Mouse (Mus musculus) E14TG2a.4 (cell line): ENCODE data around the gene Lrrc75a.
A peak's percentile ranks its signal among the peaks of the same experiment; 100 is the strongest.

Experiments used
- H3K27me3 ChIP-seq: 2 replicates; pipeline ENCODE4 v1.6.1; 2014; ENCODE audit warnings: low read length, control low read depth; ENCODE audit not compliant: insufficient read depth
- H3K36me3 ChIP-seq: 2 replicates; pipeline ENCODE4 v1.6.1; 2014; ENCODE audit warnings: low read length, control low read depth; ENCODE audit not compliant: insufficient read depth
- H3K4me1 ChIP-seq: replicated peaks from 2 replicates; pipeline ENCODE4 v1.6.1; 2014; ENCODE audit warnings: low read depth, low read length, control low read depth
- H3K4me3 ChIP-seq: replicated peaks from 2 replicates; pipeline ENCODE4 v1.5.1; 2014; ENCODE audit warnings: mild to moderate bottlenecking, low read length
- H3K9me3 ChIP-seq: 2 replicates; pipeline ENCODE4 v1.6.1; 2014; ENCODE audit warnings: low read length, control low read depth
- CTCF ChIP-seq: conservative IDR thresholded peaks from 2 replicates; pipeline ENCODE4 v1.5.1; 2014; ENCODE audit warnings: low read length
- NANOG ChIP-seq: IDR thresholded peaks from 2 replicates; pipeline ENCODE4 v1.6.1; 2014; ENCODE audit warnings: borderline replicate concordance, low read length, mixed read lengths
- POU5F1 ChIP-seq: IDR thresholded peaks from 2 replicates; pipeline ENCODE4 v1.6.1; 2014; ENCODE audit warnings: low read length, borderline replicate concordance

The Lrrc75a gene

DNA sequence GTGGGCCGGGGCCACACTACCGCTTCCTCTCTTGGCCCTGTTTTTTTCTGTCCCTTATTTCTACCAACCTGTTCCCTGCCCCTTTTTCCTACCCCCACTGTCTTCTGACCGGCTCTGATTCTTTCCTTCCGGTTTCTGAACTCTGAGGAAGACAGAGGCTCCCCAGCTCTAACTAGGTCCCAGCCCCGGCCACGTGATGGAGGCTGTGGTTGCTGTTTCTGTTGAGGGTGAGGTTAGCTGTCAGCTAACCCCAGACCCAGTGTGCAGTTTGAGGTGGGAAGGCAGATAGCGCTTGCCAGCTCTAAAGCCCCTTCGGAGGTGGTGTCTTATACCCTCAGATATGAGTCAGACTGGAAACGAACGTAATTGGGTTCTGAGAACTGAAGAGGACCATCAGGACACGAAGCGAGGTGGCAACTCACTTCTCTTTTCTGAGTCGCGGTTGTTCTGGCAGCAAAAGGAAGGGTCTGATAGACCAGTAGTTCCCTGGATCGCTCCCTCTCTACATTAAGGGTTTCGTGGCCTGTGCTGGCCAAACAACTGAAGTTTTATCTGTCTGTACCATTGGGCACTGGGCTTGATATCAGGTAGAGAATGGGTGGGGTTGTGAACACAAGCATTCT, 71.7 kb downstream of the Lrrc75a start:
- Histone ChIP-seq H3K9me3 (no peaks in the 10 kb centered on the region), H3K4me1 (peaks cover 43% of the 10 kb centered on the region), H3K36me3 (no peaks in the 10 kb centered on the region), H3K27me3 (peaks cover 28% of the 10 kb centered on the region), H3K4me3 (0 out of 2 replicates have a peak overlapping the region, but pooled peaks have one; percentile 74)
- no peak for TF ChIP-seq POU5F1
- TF ChIP-seq NANOG = no peak
- no peak for TF ChIP-seq CTCF

DNA sequence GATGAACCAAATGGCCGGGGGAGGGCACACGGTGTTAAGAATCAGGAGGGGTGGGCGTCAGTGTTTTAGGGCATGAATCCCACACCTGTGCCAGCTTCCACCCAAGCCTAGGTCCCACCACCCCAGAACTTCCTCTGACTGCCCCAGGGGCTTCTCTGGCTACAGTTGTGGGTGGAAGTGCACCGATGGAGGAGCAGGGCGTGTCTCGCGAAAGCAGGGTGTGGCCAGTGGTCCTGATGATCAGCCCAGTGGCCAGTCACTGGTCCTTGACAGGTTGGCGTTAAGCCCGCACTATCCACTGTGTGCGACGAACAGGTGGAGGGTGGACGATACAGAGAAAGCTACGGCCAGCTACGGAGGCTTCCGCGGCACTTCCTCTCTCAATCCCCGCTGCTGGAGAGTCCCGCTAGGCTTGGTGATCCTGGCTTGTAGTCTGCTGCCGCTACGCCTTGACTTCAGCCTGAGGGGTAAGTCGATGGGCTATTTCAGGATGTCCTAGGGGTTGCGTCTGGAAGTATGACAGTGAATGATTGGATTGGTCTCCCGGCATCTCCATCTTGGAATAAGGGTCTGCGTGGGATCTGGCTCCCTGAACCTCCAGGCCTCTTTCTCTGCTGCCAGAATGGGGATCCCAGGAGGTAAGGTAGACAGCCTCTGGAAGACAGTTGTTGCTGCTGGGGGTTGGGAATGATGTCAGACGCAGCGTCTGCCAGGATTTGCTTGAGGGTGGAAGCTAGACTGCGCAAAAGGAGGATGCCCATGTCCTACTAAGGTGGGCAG, 72.5 kb downstream of the Lrrc75a start:
- Histone ChIP-seq H3K27me3 (peaks cover 28% of the 10 kb centered on the region), H3K4me3 (peak overlapping the region; percentile 74), H3K4me1 (peaks cover 43% of the 10 kb centered on the region), H3K9me3 (no peaks in the 10 kb centered on the region), H3K36me3 (no peaks in the 10 kb centered on the region)
- TF ChIP-seq POU5F1 (no peak), NANOG (no peak), CTCF (no peak)

DNA sequence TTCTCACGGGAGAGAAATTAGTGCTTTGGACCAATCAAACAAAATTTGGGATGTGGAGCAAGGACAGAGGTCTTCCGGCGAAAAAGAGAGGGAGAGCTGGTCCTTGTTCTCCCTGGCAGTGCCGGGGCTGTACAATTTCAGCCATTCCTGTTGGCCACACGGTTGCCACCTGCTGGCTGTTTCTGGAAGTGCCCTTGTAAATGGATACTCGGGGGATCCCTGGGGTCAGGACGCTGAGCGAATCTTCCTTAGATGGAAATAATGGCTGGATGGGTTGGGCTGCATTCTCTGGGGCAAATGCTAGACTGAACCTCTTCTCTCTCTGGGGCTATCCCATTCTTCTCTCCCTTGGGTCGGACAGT, 73.0 kb downstream of the Lrrc75a start:
- TF ChIP-seq POU5F1 (no peak), CTCF (peak; percentile 95)
- no peaks in the 10 kb centered on the region for H3K36me3 ChIP-seq

DNA sequence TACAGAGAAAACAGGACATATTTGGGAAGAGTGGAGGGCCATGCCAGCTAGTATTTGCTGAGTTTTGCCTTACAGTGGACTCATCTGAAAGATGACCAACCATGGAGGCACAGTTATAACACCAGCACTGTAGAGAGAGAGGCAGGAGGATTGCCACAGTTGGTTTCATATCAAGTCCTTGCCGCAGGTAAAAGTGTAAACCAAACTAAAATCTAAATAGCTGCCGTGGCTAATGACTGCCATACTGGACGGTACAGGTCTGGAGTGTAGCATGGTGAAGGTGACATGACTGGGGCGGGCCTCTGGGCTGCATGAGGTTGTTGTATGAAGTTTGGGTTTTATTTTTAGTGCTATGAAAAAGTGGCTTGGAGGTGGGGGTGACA, 73.6 kb downstream of the Lrrc75a start:
- peaks cover 43% of the 10 kb centered on the region for H3K4me1 ChIP-seq
- no peaks in the 10 kb centered on the region for H3K36me3 ChIP-seq
- H3K27me3 ChIP-seq = peaks cover 28% of the 10 kb centered on the region
- TF ChIP-seq POU5F1 = no peak
- H3K9me3 ChIP-seq = no peaks in the 10 kb centered on the region
- H3K4me3 ChIP-seq = no peak overlapping the region

More for the DNA sequence above, 73.0 kb downstream of the Lrrc75a start:
- Histone ChIP-seq H3K9me3 (no peaks in the 10 kb centered on the region), H3K4me1 (peaks cover 43% of the 10 kb centered on the region), H3K4me3 (peak overlapping the region; percentile 74), H3K27me3 (peaks cover 28% of the 10 kb centered on the region)

DNA sequence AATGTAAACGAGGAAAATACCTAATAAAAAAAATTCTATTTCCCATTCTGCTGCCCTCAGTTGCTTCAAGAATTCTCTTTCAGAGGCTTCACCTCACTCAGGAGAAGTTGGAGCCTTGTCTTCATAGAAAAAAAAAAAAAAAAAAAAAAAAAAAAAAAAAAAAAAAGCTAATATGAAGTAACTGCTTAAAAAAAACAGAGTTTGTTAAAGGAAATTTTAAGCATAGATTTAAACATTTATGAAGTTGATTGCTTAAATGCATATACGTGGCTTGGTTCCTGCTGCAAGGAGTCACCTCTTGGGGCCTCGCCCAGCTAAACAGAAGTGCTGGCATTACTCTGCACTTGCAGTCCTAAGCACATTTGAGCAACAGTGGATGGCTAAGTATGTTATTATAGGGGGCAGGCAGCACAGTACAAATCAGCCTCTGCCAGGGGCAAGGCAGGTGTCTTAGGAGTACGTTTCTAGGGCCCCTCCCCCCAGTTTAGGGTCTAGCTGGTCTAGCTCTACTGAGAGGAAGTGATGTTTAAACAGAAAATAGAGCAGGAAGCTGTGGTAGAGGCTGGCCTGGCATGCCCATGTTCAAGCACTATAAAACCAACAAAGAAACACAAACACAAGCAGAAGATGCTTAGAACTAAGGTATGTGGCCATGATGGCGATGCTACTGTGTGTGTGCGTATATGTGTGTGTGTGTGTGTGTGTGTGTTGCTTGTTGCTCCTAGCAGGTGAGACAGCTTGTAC, 74.2 kb downstream of the Lrrc75a start, which contains the start of gene Trpv2:
Trpv2 (plus strand) TSS at position 528 of the 744 bp plus-strand sequence.
- Histone ChIP-seq H3K4me1 (peaks cover 43% of the 10 kb centered on the region), H3K27me3 (peaks cover 28% of the 10 kb centered on the region), H3K9me3 (no peaks in the 10 kb centered on the region), H3K36me3 (no peaks in the 10 kb centered on the region), H3K4me3 (peak within 1 kb of the TSS; percentile 74; the same call in 1 of the 2 replicates)
- TF ChIP-seq POU5F1 (no peak), CTCF (no peak), NANOG (no peak)

DNA sequence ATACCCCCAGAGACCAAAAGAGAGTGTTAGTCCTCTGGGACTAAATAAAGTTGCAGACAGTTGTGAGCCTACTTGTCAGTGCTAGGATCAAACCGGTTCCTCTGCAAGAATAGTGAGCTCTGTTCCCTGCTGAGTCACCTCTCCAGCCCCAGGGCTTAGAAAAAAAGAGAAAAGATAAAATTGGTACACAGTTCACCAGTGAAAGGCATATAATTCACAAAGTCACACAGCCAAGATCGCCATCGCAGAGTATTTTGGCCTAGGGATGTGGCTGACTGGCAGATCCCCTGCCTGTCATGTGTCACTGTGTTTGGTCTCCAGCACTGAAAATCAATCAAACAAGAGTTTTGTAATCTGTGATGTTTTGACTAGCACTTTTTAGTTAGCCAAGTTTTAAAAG, 80.0 kb downstream of the Lrrc75a start:
- Histone ChIP-seq H3K4me1 (peaks cover 12% of the 10 kb centered on the region), H3K9me3 (no peaks in the 10 kb centered on the region), H3K4me3 (no peak overlapping the region), H3K27me3 (no peaks in the 10 kb centered on the region), H3K36me3 (no peaks in the 10 kb centered on the region)
- TF ChIP-seq POU5F1 (no peak), CTCF (no peak), NANOG (no peak)

DNA sequence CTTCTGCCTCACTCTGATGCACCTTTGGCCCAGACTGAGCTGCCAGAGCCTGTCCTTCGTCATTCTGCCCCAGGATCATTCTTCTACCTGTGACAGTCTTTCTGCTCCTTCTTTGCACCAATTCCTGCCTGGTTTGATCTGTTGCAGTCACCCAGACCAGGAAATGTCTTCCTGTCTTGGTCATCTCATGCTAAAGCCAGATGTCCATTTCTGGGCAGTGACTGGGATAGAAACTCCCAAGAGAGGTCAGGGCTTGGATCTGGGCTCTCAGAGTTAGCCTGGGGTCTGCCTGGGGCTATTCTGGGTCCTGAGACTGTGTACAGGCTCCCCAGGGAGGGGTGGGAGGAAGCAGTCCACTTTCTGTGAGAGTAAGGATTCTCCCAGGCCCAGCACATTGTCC, 82.1 kb downstream of the Lrrc75a start:
- Histone ChIP-seq H3K27me3 (peaks cover 11% of the 10 kb centered on the region), H3K4me3 (no peak overlapping the region), H3K9me3 (no peaks in the 10 kb centered on the region), H3K36me3 (no peaks in the 10 kb centered on the region), H3K4me1 (peaks cover 12% of the 10 kb centered on the region)
- TF ChIP-seq CTCF (no peak), POU5F1 (no peak), NANOG (no peak)

DNA sequence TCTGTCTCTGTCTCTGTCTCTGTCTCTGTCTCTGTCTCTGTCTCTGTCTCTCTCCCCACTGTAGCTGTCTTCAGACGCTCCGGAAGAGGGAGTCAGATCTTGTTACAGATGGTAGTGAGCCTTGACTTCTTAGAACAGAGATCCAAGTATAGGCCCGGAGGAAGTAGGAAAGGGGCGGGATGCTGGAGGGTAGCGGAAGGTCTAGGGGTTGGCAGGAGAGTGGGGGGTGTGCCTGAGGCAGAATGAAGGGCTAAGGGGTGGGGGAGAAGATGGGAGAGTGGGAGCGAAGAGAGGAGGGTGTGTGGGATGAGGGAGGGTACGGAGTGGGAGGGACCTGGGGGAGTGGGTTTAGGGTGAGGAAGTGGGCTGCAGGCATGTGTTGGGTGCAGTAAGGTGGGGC, 82.6 kb downstream of the Lrrc75a start:
- peaks cover 15% of the 10 kb centered on the region for H3K4me1 ChIP-seq
- H3K4me3 ChIP-seq = no peak overlapping the region
- H3K9me3 ChIP-seq = no peaks in the 10 kb centered on the region
- no peaks in the 10 kb centered on the region for H3K36me3 ChIP-seq
- peaks cover 16% of the 10 kb centered on the region for H3K27me3 ChIP-seq
- TF ChIP-seq NANOG (no peak), CTCF (no peak), POU5F1 (no peak)
